Mouse (Mus musculus) embryonic facial prominence, embryonic 10.5 days (tissue): ENCODE results near the gene Erich3. TPM values are rescaled to one million over a fixed set of nuclear protein-coding genes. Genes with fewer than 3 reads are reported as not detected.

Source experiments
- polyA plus RNA-seq: library from polyadenylated mRNA; unstranded; fragments of >200 nt; fragmentation: Nextera tagmentation; extraction: Ambion mirVana; gene quantifications from 2 replicates; pipeline ENCODE4 v1.2.1, GENCODE M21; 2016

Erich3 gene
- polyA plus RNA-seq, 1 experiment from 2014 or later: 0.36 TPM

Other genes with a start within 250 kb of the Erich3 start
- gene Cryz, start 67.1 kb upstream of the Erich3 start, polyA plus RNA-seq: 23.9 and 24.3 TPM in 2 replicates
- gene Tyw3, start 66.8 kb upstream of the Erich3 start, polyA plus RNA-seq: 20.9 and 23.4 TPM in 2 replicates